Mouse (Mus musculus): Measurements from ENCODE around the gene Mrs2.

GRCm38 (mm10) chr13:24943303-24943702 is 76.9 kb downstream of the Mrs2 start:
- TF ChIP-seq CTCF (conservative IDR thresholded peaks at IDR 0.05; ENCODE audit: insufficient read depth, insufficient read length, low read depth, low read length) (no peak), POLR2A (IDR thresholded peaks at IDR 0.05; ENCODE audit: low read depth, low read length) (no peak)
